Mouse (Mus musculus): ENCODE measurements around the gene Gpr183.

- TF ChIP-seq CTCF (IDR thresholded peaks at IDR 0.05; ENCODE audit: low read depth, low read length): no peak
- no peak for TF ChIP-seq POLR2A (IDR thresholded peaks at IDR 0.05; ENCODE audit: insufficient read depth, low read length)
Observed at GRCm38 (mm10) chr14:121930731-121931383, 34.1 kb downstream of the Gpr183 start.
